Mouse (Mus musculus) heart, postnatal 0 days (tissue): ENCODE data around the gene Ep300.

Experiments used
- CTCF ChIP-seq: IDR thresholded peaks from 2 replicates; pipeline ENCODE4 v1.5.1; 2016; ENCODE audit warnings: antibody characterized with exemption, control low read depth, low read depth
- EP300 ChIP-seq: IDR thresholded peaks from 2 replicates; pipeline ENCODE4 v1.6.1; 2016; ENCODE audit warnings: antibody characterized with exemption, low read depth

GRCm38 (mm10) chr15:81545387-81546176, 39.6 kb upstream of the Ep300 start:
- TF ChIP-seq CTCF (no peak), EP300 (no peak)
